Mouse (Mus musculus) testis, adult 2 months (tissue): Measurements from ENCODE around the gene Khsrp.

Experiments used
- CTCF ChIP-seq: fragments of 200-500 bp; IDR thresholded peaks from 2 replicates; pipeline ENCODE4 v1.5.1; 2012; ENCODE audit warnings: low read depth, mild to moderate bottlenecking, inconsistent platforms, low read length, moderate library complexity; ENCODE audit not compliant: control insufficient read depth, insufficient read depth, insufficient replicate concordance
- POLR2A ChIP-seq: fragments of 200-500 bp; IDR thresholded peaks from 2 replicates; pipeline ENCODE4 v1.6.1; 2012; ENCODE audit warnings: low read depth, mild to moderate bottlenecking, inconsistent platforms, low read length, moderate library complexity; ENCODE audit not compliant: control insufficient read depth

DNA sequence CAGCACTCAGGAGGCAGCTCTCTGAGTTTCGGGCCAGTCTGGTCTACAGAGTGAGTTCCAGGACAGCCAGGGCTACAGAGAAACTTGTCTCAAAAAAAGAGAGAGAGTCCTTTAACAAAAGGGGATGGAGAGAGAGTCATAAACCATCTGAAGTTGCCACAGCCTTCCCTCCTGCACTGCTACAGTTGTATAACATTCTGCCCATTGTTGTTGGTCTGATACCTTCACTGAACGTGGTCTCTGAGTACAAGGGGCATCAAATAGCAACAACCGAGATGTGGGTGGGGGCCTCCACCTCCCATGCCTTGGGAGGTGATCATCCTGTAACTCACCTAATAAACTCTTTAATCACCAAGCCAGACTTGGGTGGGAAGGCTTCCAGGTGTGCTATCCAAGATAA lies 45.7 kb downstream of the Khsrp start:
- TF ChIP-seq POLR2A (no peak), CTCF (no peak)
